Mouse (Mus musculus): ENCODE results near the gene Pphln1. TPM values are rescaled to one million over a fixed set of nuclear protein-coding genes. Genes with fewer than 3 reads are reported as not detected.

Gene Pphln1
- polyA plus RNA-seq, 1 experiment, result 15.9 TPM

GRCm38 (mm10) chr15:93433811-93434210, 35.7 kb downstream of the Pphln1 start:
- no peak for DNase-seq (ENCODE audit: low spot score)

GRCm38 (mm10) chr15:93435998-93436397, 37.8 kb downstream of the Pphln1 start:
- no peak for DNase-seq (ENCODE audit: low spot score)

DNA sequence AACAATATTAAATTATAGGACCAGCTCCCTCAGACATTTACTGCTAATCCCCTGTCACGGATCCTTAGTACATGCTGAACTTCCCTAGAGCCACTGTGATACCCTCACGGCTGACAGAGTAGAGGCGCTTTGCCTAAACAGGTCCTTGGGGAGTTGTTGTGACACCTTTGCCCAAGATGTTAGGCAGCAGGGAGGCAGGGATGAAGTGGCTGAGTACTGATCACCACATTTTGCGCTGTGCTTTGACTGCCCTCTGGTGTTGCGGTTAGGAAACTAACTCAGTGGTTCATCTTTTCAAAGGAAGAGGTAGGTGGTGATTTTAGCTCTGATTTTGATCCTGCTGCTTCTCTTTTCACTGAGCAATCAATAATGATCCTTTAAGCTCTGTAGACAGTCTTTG, 40.5 kb downstream of the Pphln1 start:
- DNase-seq (ENCODE audit: low spot score), result peak; percentile 28

DNA sequence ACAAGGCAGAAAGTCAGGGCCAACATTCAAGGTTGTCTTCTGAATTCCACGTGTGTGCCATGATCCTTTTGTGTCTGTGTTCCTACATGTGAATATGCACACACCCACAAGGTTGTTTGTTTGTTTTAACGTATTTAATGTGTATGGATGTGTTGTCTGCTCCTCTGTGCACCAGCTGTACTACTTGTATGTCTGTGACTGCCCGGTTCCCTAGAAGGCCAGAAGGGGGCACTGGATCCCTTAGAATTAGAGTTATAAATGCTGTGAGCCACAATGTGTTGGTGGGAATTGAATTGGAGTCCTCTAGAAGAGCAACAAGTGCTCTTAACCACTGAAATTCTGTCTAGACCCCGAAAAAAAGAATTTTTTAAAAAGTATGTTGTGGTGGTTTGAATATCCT, 44.1 kb downstream of the Pphln1 start:
- no peak for DNase-seq (ENCODE audit: low spot score)

- DNase-seq (ENCODE audit: low spot score), result no peak
Measured at GRCm38 (mm10) chr15:93443676-93444075, 45.5 kb downstream of the Pphln1 start.

GRCm38 (mm10) chr15:93448862-93449261, 50.7 kb downstream of the Pphln1 start:
- DNase-seq (ENCODE audit: low spot score), result no peak

DNA sequence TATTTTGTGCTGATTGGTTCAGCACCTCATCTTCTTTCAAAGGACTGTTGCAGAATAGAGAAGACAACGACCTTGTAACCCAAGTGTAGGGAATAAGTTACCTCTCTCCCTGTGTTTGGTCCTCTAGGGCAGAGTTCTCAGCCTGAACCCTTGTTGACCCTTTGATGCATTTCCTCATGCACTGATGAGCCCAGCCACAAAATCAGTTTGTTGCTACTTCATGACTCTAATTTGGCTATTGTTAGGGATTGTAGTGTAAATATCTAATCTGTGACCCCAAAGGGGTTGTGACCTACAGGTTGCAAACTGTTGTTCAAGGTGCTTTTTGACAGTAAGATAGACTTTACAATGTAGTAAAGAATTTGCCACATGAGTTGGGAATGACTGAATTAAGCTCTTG, 55.1 kb downstream of the Pphln1 start:
- no peak for DNase-seq (ENCODE audit: low spot score)

- DNase-seq (ENCODE audit: low spot score), result no peak
Measured at GRCm38 (mm10) chr15:93456005-93456404, 57.9 kb downstream of the Pphln1 start.

GRCm38 (mm10) chr15:93459422-93459821, 61.3 kb downstream of the Pphln1 start:
- DNase-seq (ENCODE audit: low spot score), result no peak

GRCm38 (mm10) chr15:93461066-93461465, 62.9 kb downstream of the Pphln1 start:
- DNase-seq (ENCODE audit: low spot score), result no peak

DNA sequence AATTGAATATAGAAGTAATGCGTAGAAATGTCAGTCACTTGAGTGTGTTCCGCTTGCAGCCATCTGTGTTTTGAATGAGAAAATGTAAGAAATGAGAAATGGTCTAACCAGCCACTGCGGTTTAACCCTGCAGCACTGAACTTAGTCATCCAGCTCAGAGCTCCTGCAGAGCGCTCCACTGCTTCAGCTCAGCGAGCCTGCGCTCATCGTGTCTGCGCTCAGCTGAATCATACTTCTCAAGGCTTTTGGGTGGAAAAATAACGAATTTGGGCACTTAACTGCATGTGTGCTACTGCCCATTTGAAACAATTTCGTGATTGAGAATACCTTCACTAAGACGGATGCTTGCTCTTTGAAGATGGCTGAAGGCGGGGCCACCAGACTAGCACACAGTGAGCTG, 73.5 kb downstream of the Pphln1 start:
- no peak for DNase-seq (ENCODE audit: low spot score)

DNA sequence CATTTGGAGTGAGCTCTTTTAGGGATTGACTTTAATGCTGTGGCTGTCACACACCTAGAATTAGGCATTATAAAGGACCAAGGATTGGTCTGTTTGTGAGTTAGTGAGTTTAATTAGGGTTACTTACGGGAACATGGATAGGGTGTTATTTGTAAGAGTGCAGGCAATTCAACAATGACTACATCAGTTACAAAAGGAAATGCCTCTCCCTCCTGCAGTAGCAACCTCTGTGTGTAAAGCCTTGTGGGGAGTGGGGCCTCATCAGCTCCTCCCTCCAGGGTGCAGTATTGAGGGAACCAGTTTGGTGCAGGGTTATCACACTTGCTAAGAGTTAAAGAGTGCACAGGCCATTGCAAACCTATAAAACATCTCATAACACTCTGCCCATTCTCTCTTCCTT, 73.9 kb downstream of the Pphln1 start:
- no peak for DNase-seq (ENCODE audit: low spot score)

DNA sequence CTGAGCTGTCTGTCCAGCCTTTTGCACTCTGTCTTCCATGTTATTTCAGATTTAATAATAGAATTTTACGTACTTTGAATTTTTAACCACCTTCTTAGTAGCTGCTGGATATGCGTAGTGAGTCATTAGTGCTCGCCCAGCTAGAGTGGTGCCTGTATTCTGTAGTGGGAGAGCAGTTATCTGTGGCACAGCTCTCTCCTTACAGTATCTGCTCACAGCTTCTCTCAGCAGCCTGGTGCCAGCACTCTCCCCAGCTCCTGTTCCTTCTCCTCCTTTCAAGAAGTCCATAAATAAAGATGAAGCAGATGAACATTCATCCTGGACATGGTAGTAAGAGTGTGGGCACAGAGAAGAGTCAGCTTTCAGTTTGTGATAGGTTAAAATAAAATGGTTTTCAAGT, 76.1 kb downstream of the Pphln1 start:
- DNase-seq (ENCODE audit: low spot score), result no peak

GRCm38 (mm10) chr15:93475688-93476087, 77.5 kb downstream of the Pphln1 start:
- no peak for DNase-seq (ENCODE audit: low spot score)

DNA sequence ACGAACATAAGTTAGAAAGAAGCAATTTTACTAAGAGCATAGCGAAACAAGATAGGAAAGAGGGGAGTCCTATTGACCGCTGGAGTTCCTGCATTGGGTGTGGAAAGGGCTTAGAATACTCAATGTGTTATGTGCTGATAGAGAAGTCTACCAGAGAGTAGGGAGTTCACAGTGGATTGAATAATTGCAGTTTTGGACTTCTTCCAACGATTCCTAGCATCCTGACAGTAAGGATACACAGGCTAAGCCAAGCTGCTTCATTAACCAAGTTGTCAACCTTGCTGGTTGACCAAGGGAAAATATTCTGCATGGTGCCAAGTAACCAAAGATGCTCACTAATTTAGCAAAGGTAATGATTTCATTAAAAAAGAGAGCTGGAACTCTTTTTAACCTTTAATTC, 79.6 kb downstream of the Pphln1 start:
- no peak for DNase-seq (ENCODE audit: low spot score)

GRCm38 (mm10) chr15:93478676-93479075, 80.5 kb downstream of the Pphln1 start:
- DNase-seq (ENCODE audit: low spot score), result no peak

- no peak for DNase-seq (ENCODE audit: low spot score)
Measured at GRCm38 (mm10) chr15:93479445-93479844, 81.3 kb downstream of the Pphln1 start.

DNA sequence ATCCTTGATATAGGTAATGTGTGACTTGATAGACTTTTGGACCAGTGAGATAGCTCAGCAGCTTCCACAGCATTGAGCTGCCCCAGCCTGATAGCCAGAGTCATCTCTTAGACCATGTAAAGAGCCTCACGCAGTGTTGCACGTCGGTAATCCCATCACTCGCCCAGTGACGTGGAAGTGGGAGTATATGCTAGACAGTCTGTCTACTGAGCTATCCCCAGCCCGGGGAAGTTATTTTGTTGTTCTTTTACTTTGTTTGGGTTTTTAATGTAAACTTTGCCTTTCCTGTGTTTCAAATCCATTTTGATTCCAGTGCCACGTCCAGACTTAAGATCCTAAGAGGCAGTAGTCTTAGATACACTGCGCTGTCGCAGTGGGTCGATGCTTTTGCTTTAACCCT, 83.0 kb downstream of the Pphln1 start:
- no peak for DNase-seq (ENCODE audit: low spot score)

DNA sequence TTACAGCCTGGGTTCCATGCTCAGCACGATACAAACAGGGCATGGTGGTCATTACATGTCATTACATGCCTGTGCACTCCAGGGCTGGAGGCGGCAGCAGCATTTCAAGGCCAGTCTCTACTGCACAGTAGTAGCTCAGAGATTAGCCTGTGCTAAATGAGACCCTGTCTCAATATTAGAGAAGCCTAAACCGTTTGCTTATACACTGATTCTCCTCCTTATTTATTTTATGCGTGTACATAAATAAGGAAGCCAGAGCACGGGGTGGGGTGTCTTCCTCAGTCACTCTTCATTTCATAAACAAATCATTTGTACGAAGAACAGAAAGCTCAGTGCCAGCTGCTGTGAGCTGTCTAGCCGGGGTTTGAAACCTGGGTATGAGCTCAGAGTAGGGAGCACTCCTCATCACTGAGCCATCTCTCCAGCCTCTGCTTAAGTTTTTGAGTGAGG, 86.1 kb downstream of the Pphln1 start:
- no peak for DNase-seq (ENCODE audit: low spot score)

GRCm38 (mm10) chr15:93485252-93485651, 87.1 kb downstream of the Pphln1 start:
- DNase-seq (ENCODE audit: low spot score), result no peak

DNA sequence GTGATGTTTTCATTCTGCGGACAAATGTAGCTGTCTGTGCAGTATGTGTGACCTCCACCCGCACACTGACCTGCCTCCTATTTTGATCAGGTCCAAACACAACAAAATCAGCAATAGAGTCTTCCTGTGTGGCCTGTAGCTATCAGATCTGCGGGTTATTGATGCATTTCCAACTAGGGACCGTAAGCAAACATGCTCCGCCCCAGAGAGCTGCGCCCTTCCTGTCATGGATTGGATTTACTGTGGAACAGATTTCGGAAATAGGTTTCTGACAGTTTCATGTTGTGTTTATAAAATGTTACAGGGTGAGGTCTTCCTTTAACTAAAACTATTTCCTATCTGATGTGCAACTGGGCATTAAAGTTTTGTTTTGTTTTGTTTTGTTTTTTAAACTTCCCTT, 87.9 kb downstream of the Pphln1 start:
- DNase-seq (ENCODE audit: low spot score), result no peak

GRCm38 (mm10) chr15:93489597-93489996, 91.4 kb downstream of the Pphln1 start:
- DNase-seq (ENCODE audit: low spot score), result no peak

DNA sequence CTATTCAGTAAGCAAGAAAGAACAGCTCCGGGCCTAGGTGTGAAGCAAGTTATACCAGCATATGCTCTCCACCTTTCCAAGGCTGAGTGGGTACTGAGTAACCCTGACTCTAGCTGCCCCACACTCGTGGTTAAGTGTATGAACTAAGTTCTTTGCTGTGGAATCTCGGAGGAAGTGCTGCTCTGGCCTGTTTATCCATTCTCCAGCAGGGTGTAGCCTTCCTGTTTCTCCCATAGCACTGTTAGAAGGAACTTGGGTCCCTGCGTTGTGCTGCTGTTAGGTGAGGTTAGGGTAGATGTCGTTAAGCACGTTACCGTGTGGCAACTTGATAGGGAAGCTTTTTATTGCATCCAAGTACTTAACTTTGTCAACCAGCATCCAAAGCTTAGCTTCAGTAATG, 96.5 kb downstream of the Pphln1 start:
- DNase-seq (ENCODE audit: low spot score), result no peak

GRCm38 (mm10) chr15:93499866-93500265, 101.7 kb downstream of the Pphln1 start:
- no peak for DNase-seq (ENCODE audit: low spot score)

- no peak for DNase-seq (ENCODE audit: low spot score)
Measured at GRCm38 (mm10) chr15:93502703-93503102, 104.6 kb downstream of the Pphln1 start.
